18 mouse cellular contexts compared by ENCODE assay signal in the genomic region with DNA sequence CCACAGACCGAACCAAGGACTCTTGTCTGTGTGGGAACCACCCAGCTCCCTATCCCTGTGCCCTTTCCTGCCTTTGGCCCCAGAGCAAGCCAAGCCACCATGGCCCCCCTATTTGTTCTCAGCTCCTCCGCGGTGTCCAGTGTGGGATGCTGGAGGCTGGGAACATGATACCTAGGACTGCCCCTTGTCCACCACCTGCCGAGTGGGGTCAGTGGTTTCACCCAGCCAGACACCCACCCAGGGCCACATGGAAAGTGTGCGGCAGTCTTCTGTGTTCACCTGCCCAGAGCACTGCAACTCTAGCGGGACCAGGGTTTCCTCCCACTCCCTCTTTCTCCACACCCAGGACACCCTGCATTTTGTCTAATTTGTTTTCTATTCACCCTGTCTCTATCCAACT.
"Had no signal": no experiment of that assay in that cellular context is flagged by ENCODE, and none has a peak within 500 bp of the region (broad histone marks: within the 10 kb centered on the region; RNA-seq: fewer than 3 reads in every experiment).

No protein-coding gene starts in this region.

- H3K9me3 ChIP-seq: liver, embryonic 15.5 days; lung, embryonic 15.5 days; megakaryocyte, embryonic 14.5 days; midbrain, embryonic 12.5 days; neural tube, embryonic 12.5 days; stomach, embryonic 15.5 days had no signal

- H3K4me1 ChIP-seq: liver, embryonic 15.5 days; lung, embryonic 15.5 days; megakaryocyte, embryonic 14.5 days; midbrain, embryonic 12.5 days; neural tube, embryonic 12.5 days; stomach, embryonic 15.5 days had no signal

- H3K4me3 ChIP-seq: liver, embryonic 15.5 days; lung, embryonic 15.5 days; megakaryocyte, embryonic 14.5 days; midbrain, embryonic 12.5 days; neural tube, embryonic 12.5 days; stomach, embryonic 15.5 days had no signal

- H3K9ac ChIP-seq: liver, embryonic 15.5 days; liver, postnatal 0 days; lung, embryonic 15.5 days; midbrain, embryonic 12.5 days; neural tube, embryonic 12.5 days; stomach, embryonic 15.5 days had no signal

- H3K4me2 ChIP-seq: liver, embryonic 15.5 days; lung, embryonic 15.5 days; midbrain, embryonic 12.5 days; neural tube, embryonic 12.5 days; stomach, embryonic 15.5 days had no signal

- ATAC-seq: liver, postnatal 0 days; lung, postnatal 0 days; midbrain, embryonic 16.5 days had no signal

- H3K27ac ChIP-seq: liver, embryonic 15.5 days; lung, embryonic 15.5 days; macrophage; midbrain, embryonic 12.5 days; neural tube, embryonic 12.5 days; stomach, embryonic 15.5 days; stomach, postnatal 0 days had no signal

- H3K36me3 ChIP-seq: liver, embryonic 15.5 days; lung, embryonic 15.5 days; midbrain, embryonic 12.5 days; neural tube, embryonic 12.5 days; stomach, embryonic 15.5 days had no signal

- DNase-seq: liver, postnatal 0 days; lung, adult 2 months; lung, postnatal 14 days; lung, postnatal 36 days; right cerebral cortex, postnatal 14 days; thymus, adult 2 months; thymus, postnatal 25 days; thymus, postnatal 4 days had no signal

- H3K27me3 ChIP-seq: liver, embryonic 15.5 days; lung, embryonic 15.5 days; megakaryocyte, embryonic 14.5 days; midbrain, embryonic 12.5 days; neural tube, embryonic 12.5 days; stomach, embryonic 15.5 days had no signal
